Mouse (Mus musculus): ENCODE results near the gene Fam104a.

DNA sequence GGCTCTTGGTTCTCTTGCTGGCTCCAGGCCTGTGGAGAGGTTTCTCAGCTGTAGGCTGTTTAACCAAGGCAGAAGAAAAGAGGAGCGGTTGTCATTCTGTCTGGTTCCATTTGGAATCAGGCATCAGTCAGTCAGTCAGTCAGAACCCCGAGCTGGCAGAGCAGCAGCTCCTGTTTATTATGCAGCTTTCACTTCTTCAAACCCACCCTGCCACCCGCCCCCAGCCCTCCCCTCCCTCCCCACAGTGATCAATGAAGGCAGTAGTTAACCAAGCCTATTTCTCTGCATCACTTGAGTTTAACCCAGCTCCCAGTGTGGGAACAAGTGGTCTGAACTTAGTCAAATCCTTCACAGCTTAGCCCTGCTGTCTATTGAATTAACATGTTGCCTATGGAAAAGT, 7.9 kb upstream of the Fam104a start:
- TF ChIP-seq POLR2A (IDR thresholded peaks at IDR 0.05; ENCODE audit: insufficient read depth, low read length) (no peak), CTCF (IDR thresholded peaks at IDR 0.05; ENCODE audit: low read depth, low read length) (no peak), EP300 (IDR thresholded peaks at IDR 0.05; ENCODE audit: insufficient read depth, low read depth, low read length) (no peak)
